Mouse (Mus musculus) G1E (cell line): ENCODE data around the gene Mchr1. TPM values are rescaled to one million over a fixed set of nuclear protein-coding genes. Genes with fewer than 3 reads are reported as not detected.
"Not testable (repeated sequence)": the region's sequence is repeated elsewhere in the genome, so short reads cannot be mapped to it uniquely, and the experiment has no call there.

Source experiments
- ATAC-seq: 2 replicates; pipeline ENCODE4 v1.8.0; 2016; ENCODE audit warnings: mild to moderate bottlenecking; ENCODE audit not compliant: insufficient number of reproducible peaks, poor library complexity, low FRiP score, severe bottlenecking; ENCODE audit errors: extremely low read depth
- DNase-seq: peaks from one replicate; pipeline ENCODE4 v3.0.0; 2012; ENCODE audit warnings: low spot score
- H3K27me3 ChIP-seq: 2 replicates; pipeline ENCODE4 v1.6.1; 2012; ENCODE audit warnings: mild to moderate bottlenecking, low read length, inconsistent platforms; ENCODE audit not compliant: insufficient read depth
- H3K36me3 ChIP-seq: replicated peaks from 2 replicates; pipeline ENCODE3; 2012; ENCODE audit warnings: mild to moderate bottlenecking, inconsistent platforms
- H3K4me1 ChIP-seq: 2 replicates; pipeline ENCODE4 v1.6.1; 2012; ENCODE audit warnings: low read depth, low read length, inconsistent platforms, mixed read lengths; ENCODE audit not compliant: insufficient read depth
- H3K4me3 ChIP-seq: 2 replicates; pipeline ENCODE4 v1.5.1; 2012; ENCODE audit warnings: low read depth, mild to moderate bottlenecking, inconsistent platforms, low read length, moderate library complexity, mixed read lengths
- H3K9me3 ChIP-seq: replicated peaks from 2 replicates; pipeline ENCODE4 v1.6.1; 2012; ENCODE audit warnings: inconsistent platforms
- CTCF ChIP-seq: IDR thresholded peaks from 2 replicates; pipeline ENCODE4 v1.5.1; 2012; ENCODE audit warnings: low read depth, low read length, inconsistent platforms, mixed read lengths
- GATA1 ChIP-seq: IDR thresholded peaks from 2 replicates; pipeline ENCODE4 v1.6.1; 2012; ENCODE audit warnings: borderline replicate concordance, low read length, inconsistent platforms, mixed read lengths
- GATA2 ChIP-seq: IDR thresholded peaks from 2 replicates; pipeline ENCODE4 v1.6.1; 2012; ENCODE audit warnings: low read depth, low read length, inconsistent platforms, borderline replicate concordance
- POLR2AphosphoS5 ChIP-seq: IDR thresholded peaks from 2 replicates; pipeline ENCODE4 v1.6.1; 2012; ENCODE audit warnings: low read depth, low read length, inconsistent platforms; ENCODE audit not compliant: insufficient replicate concordance
- TAL1 ChIP-seq: conservative IDR thresholded peaks from 2 replicates; pipeline ENCODE4 v1.6.1; 2012; ENCODE audit warnings: low read depth, low read length, inconsistent platforms, mixed read lengths
- polyA plus RNA-seq: library from polyadenylated mRNA; stranded (reverse); fragments of >175 nt; gene quantifications from 2 replicates; pipeline ENCODE4 v1.2.3, GENCODE M21; 2012
- total RNA-seq, 2 experiments: library from RNA; stranded (forward) in 1 of 2; stranded (reverse) in 1 of 2; fragments of 200-1000 nt in 1 of 2; fragments of >200 nt in 1 of 2; fragmentation: Nextera tagmentation in 1 of 2; gene quantifications; 2 replicates each; pipeline ENCODE4 v1.2.3; 2014 to 2017

Gene Mchr1
- total and polyA plus RNA-seq, 3 experiments, result 0.22 TPM; not detected in 2

DNA sequence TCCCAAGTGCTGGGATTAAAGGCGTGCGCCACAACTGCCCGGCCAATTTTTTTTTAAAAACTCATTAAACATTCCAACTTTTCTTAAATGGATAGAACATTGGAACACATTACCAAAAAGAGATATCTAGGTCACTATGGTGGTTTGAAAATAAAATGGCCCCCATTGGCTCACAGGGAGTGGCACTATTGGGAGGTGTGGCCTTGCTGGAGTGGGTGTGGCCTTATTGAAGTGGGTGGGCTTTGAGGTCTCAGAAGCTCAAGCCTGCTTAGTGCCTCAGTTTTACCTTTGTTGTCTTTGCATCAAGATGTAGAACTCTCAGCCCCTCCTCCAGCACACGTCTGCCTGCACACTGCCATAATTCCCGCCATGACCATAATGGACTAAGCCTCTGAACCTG, 32.8 kb upstream of the Mchr1 start:
- Histone ChIP-seq H3K27me3 (0 out of 2 replicates have a peak, but pooled peaks cover 2% of the 10 kb centered on the region), H3K36me3 (no peaks in the 10 kb centered on the region), H3K4me1 (peaks cover 9% of the 10 kb centered on the region; the same call in 1 of the 2 replicates), H3K9me3 (peaks cover 10% of the 10 kb centered on the region; the same call in 1 of the 2 replicates), H3K4me3 (no peak overlapping the region)
- DNase-seq, result no peak
- no peak for ATAC-seq
- no peak for TF ChIP-seq GATA1
- TF ChIP-seq POLR2AphosphoS5, result no peak
- TF ChIP-seq TAL1, result no peak
- TF ChIP-seq GATA2, result no peak

DNA sequence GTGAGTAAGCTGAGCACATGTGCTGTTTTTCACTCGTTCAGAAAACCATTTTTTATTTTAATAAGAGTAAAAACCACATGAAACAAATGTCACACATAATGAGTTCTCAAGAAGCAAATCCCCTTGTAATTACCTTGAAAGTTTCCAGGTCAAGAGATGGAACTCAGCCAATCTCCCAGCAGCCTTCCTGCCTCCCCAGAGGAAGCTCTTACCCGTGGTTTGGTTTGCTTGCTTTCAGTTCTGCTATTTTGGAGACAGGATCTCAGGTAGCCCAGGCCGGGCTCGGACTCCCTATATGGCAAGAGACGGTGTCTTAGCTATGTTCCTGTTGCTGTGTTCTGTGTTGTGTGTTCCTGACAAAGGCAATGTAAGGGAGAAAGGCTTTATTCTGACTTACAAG, 24.8 kb upstream of the Mchr1 start:
- TF ChIP-seq POLR2AphosphoS5, result no peak
- no peak for DNase-seq
- no peaks in the 10 kb centered on the region for H3K4me1 ChIP-seq
- no peak for ATAC-seq
- no peaks in the 10 kb centered on the region for H3K36me3 ChIP-seq
- H3K27me3 ChIP-seq, result peaks cover 16% of the 10 kb centered on the region
- H3K4me3 ChIP-seq, result no peak overlapping the region
- H3K9me3 ChIP-seq, result no peaks in the 10 kb centered on the region

- Histone ChIP-seq H3K9me3 (no peaks in the 10 kb centered on the region), H3K4me1 (no peaks in the 10 kb centered on the region), H3K27me3 (peaks cover 16% of the 10 kb centered on the region), H3K4me3 (no peak overlapping the region), H3K36me3 (no peaks in the 10 kb centered on the region)
- TF ChIP-seq POLR2AphosphoS5, result no peak
- TF ChIP-seq TAL1, result no peak
- no peak for TF ChIP-seq GATA1
- TF ChIP-seq GATA2, result no peak
- no peak for TF ChIP-seq CTCF
- DNase-seq, result no peak
- ATAC-seq, result no peak
Observed at GRCm38 (mm10) chr15:81212976-81213375, 22.3 kb upstream of the Mchr1 start.

DNA sequence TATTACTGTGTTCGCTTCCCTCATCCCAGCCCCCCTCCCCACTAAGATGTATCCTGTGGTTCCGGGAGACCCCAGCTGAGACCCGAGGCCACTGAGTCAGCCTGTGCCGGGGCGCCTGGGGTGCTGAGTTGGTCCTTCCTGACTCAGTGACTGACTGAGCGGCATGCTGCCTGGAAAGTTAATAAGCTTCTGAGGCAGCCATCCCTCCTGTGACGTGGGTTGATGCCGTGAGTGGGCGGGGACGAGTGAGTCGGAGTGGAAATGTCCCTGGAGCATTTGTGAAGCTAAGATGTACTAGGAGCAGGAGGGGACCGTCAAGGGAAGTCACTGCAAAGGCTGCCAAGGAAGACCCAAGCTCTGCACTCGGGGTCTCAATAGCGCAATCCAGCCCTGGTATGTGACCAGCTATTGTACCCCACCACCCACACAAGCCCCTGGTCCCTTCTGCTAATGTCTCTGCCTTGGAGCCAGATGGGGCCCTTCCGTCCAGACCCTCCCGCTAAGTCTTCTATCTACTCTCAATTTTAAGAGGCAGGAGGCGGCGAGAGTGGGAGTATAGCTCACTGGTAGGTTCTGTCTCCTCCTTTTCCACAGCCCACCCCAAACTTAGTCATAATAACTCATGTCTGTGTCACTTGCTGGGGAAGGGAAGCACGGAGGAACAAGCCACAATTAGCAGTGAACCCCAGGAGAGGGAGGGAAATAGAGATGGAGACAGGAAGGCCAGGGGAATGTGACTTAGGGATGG, 18.2 kb upstream of the Mchr1 start:
- H3K9me3 ChIP-seq, result no peaks in the 10 kb centered on the region
- TF ChIP-seq CTCF (no peak), GATA1 (no peak), TAL1 (no peak), GATA2 (no peak), POLR2AphosphoS5 (no peak)
- no peaks in the 10 kb centered on the region for H3K4me1 ChIP-seq
- H3K4me3 ChIP-seq, result no peak overlapping the region
- ATAC-seq, result no peak
- H3K27me3 ChIP-seq, result peaks cover 29% of the 10 kb centered on the region
- no peaks in the 10 kb centered on the region for H3K36me3 ChIP-seq
- no peak for DNase-seq

GRCm38 (mm10) chr15:81219054-81219453, 16.2 kb upstream of the Mchr1 start:
- Histone ChIP-seq H3K4me3 (no peak overlapping the region), H3K9me3 (no peaks in the 10 kb centered on the region), H3K4me1 (no peaks in the 10 kb centered on the region), H3K27me3 (peaks cover 25% of the 10 kb centered on the region), H3K36me3 (no peaks in the 10 kb centered on the region)
- DNase-seq (no peak), ATAC-seq (no peak)
- TF ChIP-seq POLR2AphosphoS5 (no peak), GATA1 (no peak), CTCF (no peak), TAL1 (no peak), GATA2 (no peak)

- not testable (repeated sequence) for ATAC-seq, DNase-seq, H3K36me3 ChIP-seq, H3K9me3 ChIP-seq, H3K4me3 ChIP-seq, H3K4me1 ChIP-seq
- peaks cover 25% of the 10 kb centered on the region for H3K27me3 ChIP-seq
Observed at GRCm38 (mm10) chr15:81220051-81220450, 15.2 kb upstream of the Mchr1 start.

DNA sequence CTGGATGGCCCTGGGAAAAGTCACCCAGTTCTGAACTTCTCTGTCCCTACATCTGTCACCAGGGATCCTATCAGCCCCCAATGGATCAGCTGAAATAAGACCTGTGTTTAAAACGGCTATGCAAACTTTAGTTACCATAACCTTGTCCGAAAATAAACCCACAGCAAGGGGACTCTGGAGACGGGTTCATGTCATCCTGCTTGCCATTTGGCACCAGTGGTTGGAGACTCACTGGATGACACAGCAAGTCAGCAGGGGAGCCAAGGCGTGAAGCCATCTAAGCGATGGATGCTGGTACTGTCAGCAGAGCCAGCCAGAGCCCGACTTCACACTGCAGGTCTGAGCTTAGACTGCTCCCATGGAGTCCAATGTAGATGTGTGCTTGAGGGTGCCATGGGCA, 13.9 kb upstream of the Mchr1 start:
- H3K36me3 ChIP-seq, result no peaks in the 10 kb centered on the region
- H3K9me3 ChIP-seq, result no peaks in the 10 kb centered on the region
- ATAC-seq (no peak), DNase-seq (no peak)
- TF ChIP-seq CTCF (no peak), TAL1 (no peak), GATA1 (no peak), POLR2AphosphoS5 (no peak), GATA2 (no peak)
- no peak overlapping the region for H3K4me3 ChIP-seq
- no peaks in the 10 kb centered on the region for H3K4me1 ChIP-seq
- H3K27me3 ChIP-seq, result peaks cover 35% of the 10 kb centered on the region
